Mouse (Mus musculus) layer of hippocampus, adult 2 months (tissue): Measurements from ENCODE around the gene Unc13a. TPM values are rescaled to one million over a fixed set of nuclear protein-coding genes. Genes with fewer than 3 reads are reported as not detected.

ENCODE experiments used
- DNase-seq, 2 experiments: peaks; one replicate each; pipeline ENCODE4 v3.0.0; 2022; ENCODE audit warnings: low spot score in 2 of 2
- H3K27ac ChIP-seq: fragments of 200-600 bp; 2 replicates; pipeline ENCODE4 v1.8.1; 2022
- H3K4me3 ChIP-seq: fragments of 200-600 bp; 2 replicates; pipeline ENCODE4 v1.8.1; 2022; ENCODE audit warnings: mild to moderate bottlenecking
- CTCF ChIP-seq: fragments of 200-600 bp; conservative IDR thresholded peaks from 2 replicates; pipeline ENCODE4 v1.8.1; 2022; ENCODE audit warnings: antibody characterized with exemption, mild to moderate bottlenecking, moderate library complexity
- total RNA-seq, 2 experiments: library from RNA; stranded (reverse); gene quantifications; 2 replicates each; pipeline ENCODE4 v1.2.3; 2021

Gene Unc13a
- total RNA-seq, 2 experiments from 2014 or later, result 263 to 264 TPM

DNA sequence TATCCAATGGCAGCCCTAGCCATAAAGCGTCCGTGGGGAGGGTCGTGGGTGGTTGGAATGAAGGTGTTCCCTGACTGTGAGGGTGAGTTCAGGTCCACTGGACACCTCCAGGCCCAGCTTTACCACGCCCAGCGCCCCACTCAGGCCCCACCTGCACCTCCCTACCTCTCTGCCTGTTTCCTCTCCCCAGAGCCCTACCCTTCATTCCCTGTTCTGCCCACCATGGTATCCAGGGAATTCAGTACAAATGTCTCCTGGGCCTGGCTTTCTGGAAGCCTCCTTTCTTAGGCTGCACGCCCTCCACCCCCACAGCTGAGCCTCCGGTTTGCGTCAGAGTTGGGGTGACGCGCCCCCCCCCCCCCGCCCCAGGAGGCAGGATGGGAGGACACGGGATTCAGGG lies 1.4 kb downstream of the Unc13a start:
- DNase-seq, result no peak
- peak overlapping the region; percentile 87 for H3K4me3 ChIP-seq
- TF ChIP-seq CTCF, result no peak
- H3K27ac ChIP-seq, result peak overlapping the region; percentile 98

DNA sequence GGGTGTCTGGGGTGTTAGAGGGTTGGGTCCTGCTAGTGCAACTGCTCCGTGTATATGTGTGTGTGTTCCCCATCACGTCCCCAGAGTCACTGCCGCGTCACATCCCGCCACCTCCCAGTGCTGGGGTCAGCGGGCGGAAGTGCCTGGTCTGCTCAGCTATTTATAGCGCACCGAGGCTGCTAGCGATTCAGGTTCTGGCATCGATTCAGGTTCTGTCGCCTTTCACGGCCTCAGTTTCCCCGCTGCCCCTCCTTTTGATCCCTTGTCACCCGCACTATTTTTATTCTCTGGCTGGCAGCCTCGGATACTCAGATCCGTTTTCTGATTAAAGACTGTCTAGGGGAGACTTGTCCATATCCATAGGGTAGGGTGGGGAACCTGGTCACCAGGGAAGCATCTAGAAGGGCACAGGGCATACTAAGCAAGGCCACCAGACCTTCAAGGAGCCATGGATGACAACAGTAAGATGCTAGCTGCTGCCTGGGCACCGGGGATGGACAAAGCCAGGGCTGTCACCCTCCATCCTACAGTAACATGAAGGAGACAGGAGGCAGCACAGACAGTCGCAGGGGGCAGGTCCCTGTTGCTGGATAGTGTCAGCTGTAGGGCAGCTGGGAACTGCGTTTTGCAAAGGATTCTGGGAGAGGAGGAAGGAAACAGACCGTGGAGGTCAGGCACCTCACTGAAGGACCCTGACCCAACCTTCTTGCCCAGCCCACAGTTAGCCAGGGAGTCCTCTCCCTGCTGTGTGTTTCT lies 3.2 kb downstream of the Unc13a start:
- H3K27ac ChIP-seq, result peak overlapping the region; percentile 53; the same call in 1 of the 2 replicates
- no peak for DNase-seq
- peak overlapping the region; percentile 32 for H3K4me3 ChIP-seq
- no peak for TF ChIP-seq CTCF

DNA sequence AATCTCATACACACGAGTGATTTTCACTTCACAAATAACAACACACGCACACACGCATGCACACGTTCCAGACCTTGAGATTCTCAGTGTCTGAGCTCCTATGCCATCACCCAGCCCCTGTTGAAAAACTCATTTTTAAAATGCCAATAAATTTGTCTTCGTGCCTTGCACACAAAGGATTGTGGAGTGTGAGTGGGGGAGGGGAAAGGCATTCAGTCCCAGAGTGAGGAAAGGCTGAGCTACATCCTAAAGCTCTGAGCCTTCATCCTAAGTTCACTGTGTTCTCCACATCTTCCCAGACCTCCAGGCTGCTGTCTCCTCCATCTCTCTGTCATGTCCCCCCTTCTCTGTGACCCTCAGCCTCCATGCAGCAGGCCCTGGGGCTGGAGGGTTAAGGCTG lies 4.3 kb downstream of the Unc13a start:
- Histone ChIP-seq H3K4me3 (no peak overlapping the region), H3K27ac (no peak overlapping the region)
- DNase-seq, result no peak
- no peak for TF ChIP-seq CTCF

DNA sequence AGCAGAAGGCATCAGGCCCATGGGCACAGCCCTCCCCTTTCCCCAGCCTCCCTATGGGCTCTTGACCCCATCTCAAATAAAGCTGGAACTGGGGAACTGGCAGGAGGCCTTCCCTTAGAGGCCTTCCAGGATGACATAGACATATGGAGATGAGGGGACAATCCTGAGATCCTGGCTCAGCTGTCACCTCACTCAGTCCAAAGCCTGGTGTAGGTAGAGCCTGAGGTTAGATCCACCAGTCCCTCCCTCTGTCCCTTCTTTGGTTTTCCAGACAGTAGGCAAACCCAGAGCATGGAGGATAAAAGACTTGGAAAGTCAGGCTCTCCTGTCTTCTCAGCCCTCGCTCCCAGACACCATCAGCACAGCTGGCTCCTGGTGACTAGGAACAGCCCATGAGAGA lies 4.7 kb downstream of the Unc13a start:
- Histone ChIP-seq H3K4me3 (no peak overlapping the region), H3K27ac (no peak overlapping the region)
- DNase-seq, result no peak
- no peak for TF ChIP-seq CTCF

DNA sequence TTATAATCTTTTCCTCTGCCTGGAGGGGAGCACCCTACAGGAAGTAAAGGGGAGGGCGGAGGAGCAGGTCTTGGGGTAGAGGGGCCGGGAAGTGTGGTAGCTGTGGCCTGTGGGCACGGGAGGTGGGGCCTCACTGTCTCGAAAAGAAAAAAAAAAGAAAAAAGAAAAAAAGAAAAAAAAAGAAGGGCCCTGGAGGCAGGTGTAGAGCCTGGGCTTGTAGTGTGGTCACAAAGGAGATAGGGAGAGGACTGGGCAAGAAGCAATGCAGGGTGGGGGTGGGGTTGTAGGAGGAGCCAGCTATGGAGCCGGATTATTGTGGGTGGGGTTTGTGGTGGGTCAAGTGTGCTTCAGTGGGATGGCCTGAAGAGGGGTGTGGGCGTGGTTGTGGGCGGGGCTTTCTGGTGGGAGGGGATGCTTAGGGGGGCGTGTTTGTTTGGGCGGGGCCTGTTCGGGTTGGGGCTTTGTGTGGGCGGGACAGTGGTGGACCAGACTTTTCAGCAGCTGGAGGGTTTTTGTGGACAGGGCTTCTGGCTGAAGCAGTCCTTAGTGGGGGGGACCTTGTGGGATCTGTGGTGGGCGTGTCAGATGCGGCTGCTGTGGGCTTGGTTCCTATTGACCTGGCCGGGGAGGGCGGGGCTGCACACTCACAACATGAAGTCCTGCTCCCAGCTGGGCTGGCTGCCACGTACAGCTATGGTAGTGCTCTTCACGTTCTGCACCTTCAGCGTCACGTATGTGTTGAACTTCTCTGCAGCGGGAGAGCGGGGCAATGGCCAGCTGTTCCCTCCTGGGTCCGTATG lies 6.0 kb downstream of the Unc13a start:
- Histone ChIP-seq H3K4me3 (no peak overlapping the region), H3K27ac (no peak overlapping the region)
- no peak for TF ChIP-seq CTCF
- DNase-seq, result no peak

GRCm38 (mm10) chr8:71660325-71661120 lies 11.0 kb downstream of the Unc13a start:
- TF ChIP-seq CTCF, result peak; percentile 97

GRCm38 (mm10) chr8:71659751-71660150 lies 11.8 kb downstream of the Unc13a start:
- DNase-seq, result no peak
- Histone ChIP-seq H3K4me3 (no peak overlapping the region), H3K27ac (no peak overlapping the region)
- no peak for TF ChIP-seq CTCF

More at GRCm38 (mm10) chr8:71660325-71661120, 11.0 kb downstream of the Unc13a start:
- peak; percentile 82 to 91 for DNase-seq
- Histone ChIP-seq H3K27ac (0 out of 2 replicates have a peak overlapping the region, but pooled peaks have one; percentile 40), H3K4me3 (no peak overlapping the region)

DNA sequence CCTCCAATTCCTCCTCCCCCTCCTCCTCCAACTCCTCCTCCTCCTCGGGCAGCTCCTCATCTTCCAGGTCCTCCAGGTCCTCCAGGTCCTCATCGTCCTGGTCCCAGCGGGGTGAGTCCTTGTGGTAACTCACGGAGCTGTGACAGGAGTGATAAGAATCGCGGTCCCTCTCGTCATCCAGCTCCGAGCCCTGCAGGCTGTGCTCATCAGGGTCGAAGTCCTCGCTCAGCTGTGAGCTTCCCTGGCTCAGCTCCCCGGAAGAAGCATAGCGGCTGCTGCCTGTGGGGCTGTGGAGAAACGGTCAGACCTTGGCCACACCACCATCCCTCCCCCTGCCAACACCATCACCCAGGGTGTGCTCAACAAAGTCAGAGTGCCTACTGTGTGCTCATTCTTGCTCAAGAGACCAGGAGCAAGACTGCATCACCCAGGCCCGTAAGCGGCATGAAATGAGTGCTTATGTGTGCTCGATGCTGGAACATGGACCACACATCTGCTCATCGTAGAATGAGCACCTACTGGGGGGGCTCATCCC lies 13.0 kb downstream of the Unc13a start:
- no peak overlapping the region for H3K4me3 ChIP-seq
- TF ChIP-seq CTCF, result no peak

GRCm38 (mm10) chr8:71657816-71658215 lies 13.7 kb downstream of the Unc13a start:
- H3K4me3 ChIP-seq, result no peak overlapping the region
- no peak for TF ChIP-seq CTCF
- H3K27ac ChIP-seq, result no peak overlapping the region
- DNase-seq, result no peak

More for the DNA sequence above, 13.0 kb downstream of the Unc13a start:
- DNase-seq, result no peak
- H3K27ac ChIP-seq, result no peak overlapping the region

GRCm38 (mm10) chr8:71654600-71654999 lies 17.0 kb downstream of the Unc13a start:
- DNase-seq, result no peak
- no peak overlapping the region for H3K27ac ChIP-seq
- no peak overlapping the region for H3K4me3 ChIP-seq
- no peak for TF ChIP-seq CTCF

DNA sequence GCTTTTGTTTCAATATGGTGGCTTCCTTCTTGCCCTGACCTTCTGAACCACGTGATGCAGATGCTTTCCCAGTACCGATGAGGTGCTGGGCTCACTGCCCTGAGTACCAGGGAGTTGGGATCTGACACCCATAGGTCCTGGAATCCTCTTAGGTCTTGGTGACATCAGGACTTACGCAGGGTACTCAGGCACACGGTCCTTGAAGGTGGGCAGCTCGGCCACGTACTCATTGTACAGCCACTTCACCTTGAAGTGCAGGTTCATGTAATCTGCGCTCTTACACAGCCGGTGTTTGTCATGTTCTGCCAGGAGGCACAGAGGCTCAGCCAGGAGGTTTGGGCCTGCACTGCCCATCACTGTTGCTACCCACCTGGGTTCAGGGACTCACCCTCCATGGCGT lies 26.0 kb downstream of the Unc13a start:
- Histone ChIP-seq H3K27ac (no peak overlapping the region), H3K4me3 (no peak overlapping the region)
- no peak for TF ChIP-seq CTCF
- no peak for DNase-seq

- no peak for TF ChIP-seq CTCF
- Histone ChIP-seq H3K27ac (no peak overlapping the region), H3K4me3 (no peak overlapping the region)
- DNase-seq, result no peak
Observed at GRCm38 (mm10) chr8:71639318-71639717, 32.2 kb downstream of the Unc13a start.
